In genomic region chr5:123654937-123655336, GRCm38 (mm10) we compare ENCODE assay signal across 14 mouse cellular contexts. TPM values are rescaled to one million over a fixed set of nuclear protein-coding genes. Genes with fewer than 3 reads are reported as not detected.
DNase-seq lines count a peak whose midpoint lies in the region; ATAC-seq and TF ChIP-seq lines count a peak whose summit lies in the region.
"Had no signal": no experiment of that assay in that cellular context is flagged by ENCODE, and none has a peak within 500 bp of the region (broad histone marks: within the 10 kb centered on the region; RNA-seq: fewer than 3 reads in every experiment).

No protein-coding gene starts in this region.

- TF ChIP-seq EP300 in lung, postnatal 0 days (IDR thresholded peaks at IDR 0.05) = peak; percentile 97

- H3K4me3 ChIP-seq in heart, embryonic 13.5 days = no peak overlapping the region
- no peak overlapping the region for H3K4me3 ChIP-seq in lung, postnatal 0 days (ENCODE audit: low read depth, low read length)
- H3K4me3 ChIP-seq: neural tube, embryonic 12.5 days had no signal

- no peak for ATAC-seq in heart, embryonic 13.5 days (ENCODE audit: extremely low read depth, insufficient number of reproducible peaks, low FRiP score, low TSS enrichment)
- ATAC-seq in lung, postnatal 0 days = peak; percentile 90
- ATAC-seq: activated CD4-positive, CD25-positive, alpha-beta regulatory T cell, adult 4 months; forebrain, embryonic 14.5 days had no signal

- H3K4me2 ChIP-seq in heart, embryonic 13.5 days = no peak overlapping the region
- H3K4me2 ChIP-seq in lung, postnatal 0 days (replicated peaks; ENCODE audit: low read depth, low read length) = no peak overlapping the region
- H3K4me2 ChIP-seq: neural tube, embryonic 12.5 days had no signal

- peaks cover 41% of the 10 kb centered on the region for H3K36me3 ChIP-seq in heart, embryonic 13.5 days
- H3K36me3 ChIP-seq in lung, postnatal 0 days (ENCODE audit: insufficient read depth, low read length) = no peaks in the 10 kb centered on the region

- no peaks in the 10 kb centered on the region for H3K9me3 ChIP-seq in heart, embryonic 13.5 days
- no peaks in the 10 kb centered on the region for H3K9me3 ChIP-seq in lung, postnatal 0 days (ENCODE audit: low read length)
- H3K9me3 ChIP-seq: neural tube, embryonic 12.5 days had no signal

- TF ChIP-seq CTCF in lung, postnatal 0 days (IDR thresholded peaks at IDR 0.05) = no peak

- H3K9ac ChIP-seq in heart, embryonic 13.5 days = no peak overlapping the region
- no peak overlapping the region for H3K9ac ChIP-seq in lung, postnatal 0 days (replicated peaks; ENCODE audit: low read depth)
- H3K9ac ChIP-seq: neural tube, embryonic 12.5 days had no signal

- H3K4me1 ChIP-seq in heart, embryonic 13.5 days = peaks cover 35% of the 10 kb centered on the region
- H3K4me1 ChIP-seq in lung, postnatal 0 days (ENCODE audit: insufficient read depth, low read depth, low read length) = no peaks in the 10 kb centered on the region; the same call in 1 of the 2 replicates
- H3K4me1 ChIP-seq: neural tube, embryonic 12.5 days had no signal

- peak overlapping the region; percentile 44 for H3K27ac ChIP-seq in heart, embryonic 13.5 days (replicated peaks)
- peak overlapping the region; percentile 44 for H3K27ac ChIP-seq in lung, postnatal 0 days (ENCODE audit: low read length)
- H3K27ac ChIP-seq: neural tube, embryonic 12.5 days had no signal

- no peak for DNase-seq in heart, adult 8-10 months (ENCODE audit: low spot score)
- peak; percentile 48 for DNase-seq in lung, postnatal 0 days (ENCODE audit: low spot score)
- no peak for DNase-seq in lung, postnatal 4 days
- DNase-seq in ZHBTc4 (ENCODE audit: low read depth, low spot score) (peak; percentile 32), MN1 (ENCODE audit: low spot score) (no peak)
- peak; percentile 43 for DNase-seq in lung, postnatal 25 days (ENCODE audit: low spot score)
- DNase-seq: adrenal gland, postnatal 25 days; cerebellum, adult 9-11 months; kidney, adult 8-10 months; thymus, adult 18-20 months had no signal

- WGBS in heart, embryonic 13.5 days = 58% methylated on average over 5 of the region's 5 CpGs
- WGBS in lung, postnatal 0 days = 54% methylated on average over 5 of the region's 5 CpGs

- H3K27me3 ChIP-seq in heart, embryonic 13.5 days (replicated peaks) = no peaks in the 10 kb centered on the region
- no peaks in the 10 kb centered on the region for H3K27me3 ChIP-seq in lung, postnatal 0 days (replicated peaks; ENCODE audit: insufficient read depth, low read length)
- H3K27me3 ChIP-seq: neural tube, embryonic 12.5 days had no signal

RNA-seq across cellular contexts. Expression of gene Clip1, which starts 29.5 kb away (rescaled TPM):
- 48.0 and 48.9 TPM in 2 replicates for polyA plus RNA-seq in heart, embryonic 13.5 days (2015; fragmentation: Nextera tagmentation; extraction: Ambion mirVana)
- 100 to 1,000 TPM; 213 to 261 (median 228) TPM for total RNA-seq in heart, adult 8-10 months (2022)
- polyA plus RNA-seq in lung, postnatal 0 days (2015; fragmentation: Nextera tagmentation; extraction: Ambion mirVana) = 38.0 and 43.7 TPM in 2 replicates

Comparison
In these comparisons a context has a peak if more than half of its experiments do, and no peak if none do; other contexts are left out.
1. DNase-seq: peak in lung, postnatal 0 days (single experiment), ZHBTc4 (single experiment) and lung, postnatal 25 days (single experiment); none in heart, adult 8-10 months (single experiment), lung, postnatal 4 days (0 of 2) and MN1 (single experiment).